Mouse (Mus musculus): Measurements from ENCODE around the gene Anapc15-ps.
"Not testable (repeated sequence)": the region's sequence is repeated elsewhere in the genome, so short reads cannot be mapped to it uniquely, and the experiment has no call there.

Gene Anapc15-ps

DNA sequence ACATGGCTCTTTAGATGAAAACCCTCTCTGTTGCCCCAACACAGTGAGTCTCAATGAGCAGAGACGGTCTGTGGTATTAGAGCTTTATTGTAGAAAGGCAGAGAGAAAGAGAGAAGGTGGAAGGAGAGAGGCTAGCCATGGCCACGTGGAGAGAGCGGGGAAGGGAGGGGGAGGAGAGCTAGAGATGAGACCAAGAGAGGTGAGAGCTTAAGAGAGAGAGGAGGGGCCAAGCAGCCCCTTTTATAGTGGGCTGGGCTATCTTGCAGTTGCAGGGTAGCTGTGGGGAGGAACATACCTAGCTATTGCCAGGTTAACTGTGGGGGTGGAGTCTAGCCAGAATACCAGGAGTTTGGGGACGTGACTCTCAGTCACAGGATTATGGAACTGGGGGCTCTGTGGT, 43.1 kb downstream of the Anapc15-ps start:
- not testable (repeated sequence) for DNase-seq (ENCODE audit: low spot score)

DNA sequence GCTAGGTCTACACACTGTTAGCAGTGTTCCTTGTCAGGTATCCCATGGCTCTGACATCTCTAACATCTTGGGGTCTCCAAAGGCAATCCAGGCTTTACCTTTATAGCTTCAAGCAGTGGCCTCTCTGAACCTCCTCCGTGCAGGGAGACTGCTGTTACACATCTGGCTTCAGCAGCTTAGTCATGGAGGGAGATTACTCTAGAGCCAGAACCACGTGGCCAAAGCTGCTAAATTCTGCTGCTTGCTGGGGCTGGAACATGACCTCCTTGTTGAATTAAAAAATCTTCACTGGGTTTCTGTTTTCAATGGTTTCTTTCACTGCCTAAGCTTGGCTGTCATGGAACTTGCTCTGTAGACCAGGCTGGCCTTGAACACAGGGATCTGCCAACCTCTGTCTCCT, 44.9 kb downstream of the Anapc15-ps start:
- no peak for DNase-seq (ENCODE audit: low spot score)

DNA sequence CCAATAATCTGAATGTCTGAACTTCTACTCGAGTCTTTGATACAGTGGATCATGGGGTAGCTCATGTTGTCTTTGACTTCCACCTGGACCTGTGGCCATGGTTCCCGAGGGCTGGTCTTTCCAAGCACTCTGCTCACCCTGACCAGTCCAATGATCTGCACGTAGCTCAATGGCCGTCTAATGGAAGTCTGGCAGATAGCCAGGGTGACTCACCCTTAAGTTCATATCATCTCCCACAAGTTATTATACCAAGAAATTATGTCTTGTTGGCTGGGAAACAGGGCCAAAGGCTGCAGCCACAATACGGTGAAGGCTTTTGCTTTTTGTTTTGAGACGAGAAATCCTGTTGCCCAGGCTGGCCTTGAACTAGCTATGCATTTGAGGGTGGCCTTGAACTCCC, 45.9 kb downstream of the Anapc15-ps start:
- no peak for DNase-seq (ENCODE audit: low spot score)

DNA sequence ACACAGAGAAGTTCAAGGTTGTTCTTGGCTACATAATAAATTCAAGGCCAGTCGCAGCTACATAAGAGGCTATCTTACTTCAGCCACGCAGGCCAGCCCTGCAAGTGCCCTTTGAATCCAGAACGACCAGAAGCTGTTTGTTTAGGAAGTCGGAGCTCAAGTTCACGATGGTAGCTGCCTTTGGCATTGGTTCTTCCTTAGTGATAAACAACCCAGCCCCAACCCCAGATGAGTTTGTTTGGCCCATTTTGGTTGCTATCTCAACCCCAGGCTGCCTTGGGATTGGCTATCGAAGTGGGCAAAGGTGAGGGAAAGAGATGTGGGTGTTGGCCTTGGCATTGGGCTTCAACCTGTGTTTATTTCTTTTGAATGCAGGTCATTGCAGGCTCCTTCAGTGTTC, 48.0 kb downstream of the Anapc15-ps start:
- DNase-seq (ENCODE audit: low spot score), result no peak

DNA sequence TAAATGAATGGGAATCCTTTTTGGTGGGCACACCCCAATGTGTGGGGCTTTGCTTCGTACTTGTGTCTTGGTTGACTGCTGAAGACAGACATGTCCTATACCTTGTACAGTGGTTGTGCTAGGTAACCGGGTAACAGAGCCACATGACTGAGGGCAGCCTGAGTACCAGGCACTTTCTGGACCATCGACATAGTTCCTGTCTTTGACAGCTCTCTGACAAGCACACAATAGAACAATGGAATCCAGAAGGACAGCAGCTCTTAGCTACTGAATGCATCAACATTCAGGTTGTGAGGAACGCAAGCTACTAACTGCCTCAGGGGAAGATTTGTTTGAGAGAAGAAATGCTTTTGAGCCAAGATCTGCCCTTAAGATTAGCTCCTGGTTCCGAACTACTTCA, 49.2 kb downstream of the Anapc15-ps start:
- DNase-seq (ENCODE audit: low spot score), result no peak

DNA sequence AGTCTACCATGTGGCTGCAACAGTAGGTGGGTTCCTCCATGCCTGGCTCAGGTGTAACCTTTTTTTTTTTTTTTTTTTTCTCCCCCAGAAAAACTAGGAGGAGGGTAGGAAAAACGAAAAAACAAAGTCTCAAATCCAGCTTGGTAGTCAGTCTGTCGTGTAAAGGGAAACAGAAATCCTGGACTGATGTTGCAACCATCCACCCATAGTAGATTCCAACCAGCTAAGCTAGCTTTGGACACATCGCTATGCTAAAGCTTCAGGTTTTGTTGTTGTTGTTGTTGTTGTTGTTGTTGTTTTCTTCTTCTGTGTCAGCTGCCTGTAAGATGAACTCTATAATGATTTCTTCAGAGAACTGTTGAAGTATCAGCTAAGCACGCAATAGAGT, 49.7 kb downstream of the Anapc15-ps start:
- no peak for DNase-seq (ENCODE audit: low spot score)

Measured in testis, postnatal 10 days (tissue).